Mouse (Mus musculus) midbrain, embryonic 13.5 days (tissue): ENCODE measurements around the gene Dhx16. TPM values are rescaled to one million over a fixed set of nuclear protein-coding genes. Genes with fewer than 3 reads are reported as not detected.

Experiments used
- ATAC-seq: fragments of 200-750 bp; cut with Nextera tagmentation; 2 replicates; pipeline ENCODE4 v1.8.0; 2017; ENCODE audit warnings: mild to moderate bottlenecking, moderate TSS enrichment, moderate library complexity
- H3K27ac ChIP-seq: fragments of 300-500 bp; sonication (generic); 2 replicates; pipeline ENCODE4 v1.5.1; 2015; ENCODE audit warnings: inconsistent platforms, mild to moderate bottlenecking, moderate library complexity
- H3K27me3 ChIP-seq: fragments of 300-500 bp; sonication (generic); 2 replicates; pipeline ENCODE4 v1.6.1; 2015; ENCODE audit warnings: mild to moderate bottlenecking, inconsistent platforms
- H3K36me3 ChIP-seq: fragments of 300-500 bp; sonication (generic); 2 replicates; pipeline ENCODE4 v1.6.1; 2015; ENCODE audit warnings: mild to moderate bottlenecking, inconsistent platforms
- H3K4me1 ChIP-seq: fragments of 300-500 bp; sonication (generic); replicated peaks from 2 replicates; pipeline ENCODE4 v1.6.1; 2015; ENCODE audit warnings: inconsistent platforms
- H3K4me2 ChIP-seq: fragments of 300-500 bp; sonication (generic); replicated peaks from 2 replicates; pipeline ENCODE4 v1.6.1; 2015; ENCODE audit warnings: moderate library complexity, mild to moderate bottlenecking, inconsistent platforms
- H3K4me3 ChIP-seq: fragments of 300-500 bp; sonication (generic); replicated peaks from 2 replicates; pipeline ENCODE4 v1.5.1; 2015; ENCODE audit warnings: mild to moderate bottlenecking, inconsistent platforms
- H3K9ac ChIP-seq: fragments of 300-500 bp; sonication (generic); replicated peaks from 2 replicates; pipeline ENCODE4 v1.6.1; 2015; ENCODE audit warnings: mild to moderate bottlenecking, inconsistent platforms
- H3K9me3 ChIP-seq: fragments of 300-500 bp; sonication (generic); 2 replicates; pipeline ENCODE4 v1.6.1; 2016; ENCODE audit warnings: mild to moderate bottlenecking, inconsistent platforms
- WGBS: fragments of 180-500 bp; shearing (Covaris S2); methylation state at CpG from one replicate; pipeline ENCODE4 v1.1.7; 2015; 5-methylcytosine and 5-hydroxymethylcytosine counted together
- polyA plus RNA-seq: library from polyadenylated mRNA; unstranded; fragments of >200 nt; fragmentation: Nextera tagmentation; extraction: Ambion mirVana; gene quantifications from 2 replicates; pipeline ENCODE4 v1.2.1, GENCODE M21; 2015

The Dhx16 gene
- 34.3 and 37.3 TPM in 2 replicates for polyA plus RNA-seq

DNA sequence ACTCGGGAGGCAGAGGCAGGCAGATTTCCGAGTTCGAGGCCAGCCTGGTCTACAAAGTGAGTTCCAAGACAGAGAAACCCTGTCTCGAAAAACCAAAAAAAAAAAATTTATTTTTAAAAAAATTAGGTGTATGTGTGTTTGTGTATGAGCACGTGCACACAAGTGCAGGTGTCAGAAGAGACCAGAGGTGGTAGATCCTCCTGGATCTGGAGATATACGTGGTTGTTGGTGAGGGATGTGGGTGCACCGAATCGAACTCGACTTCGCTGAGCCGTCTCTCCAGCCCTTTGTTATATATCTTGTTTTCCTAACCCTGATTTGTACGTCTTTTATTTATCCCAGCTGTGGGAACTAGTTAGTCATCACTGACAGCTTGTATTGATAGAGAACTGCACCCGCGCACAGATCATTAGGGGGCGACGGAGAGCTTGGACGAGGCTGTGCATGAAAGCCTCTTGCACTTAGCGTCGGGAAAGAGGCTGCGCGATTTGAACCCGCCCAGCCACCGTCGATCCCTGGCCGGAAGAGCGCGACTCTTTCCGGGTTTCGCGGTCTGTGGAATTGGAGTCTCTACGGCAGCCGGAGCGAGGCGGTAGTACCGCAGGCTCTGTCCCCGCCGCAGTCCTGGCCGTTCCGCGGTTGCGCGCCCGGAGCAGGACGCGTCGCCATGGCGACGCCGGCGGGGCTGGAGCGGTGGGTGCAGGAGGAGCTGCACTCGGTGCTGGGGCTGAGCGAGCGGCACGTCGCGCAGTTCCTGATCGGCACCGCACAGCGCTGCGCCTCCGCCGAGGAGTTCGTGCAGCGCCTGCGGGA lies at the start of gene Dhx16:
Dhx16 (plus strand) TSS at position 575 of the 813 bp plus-strand sequence.
- WGBS: 5% methylated on average over 66 of the region's 66 CpGs
- peak; percentile 94 for ATAC-seq
- Histone ChIP-seq H3K9ac (peak within 1 kb of the TSS; percentile 95), H3K27ac (peak within 1 kb of the TSS; percentile 77), H3K27me3 (no peaks in the 10 kb centered on the region), H3K4me3 (peak within 1 kb of the TSS; percentile 95), H3K9me3 (no peaks in the 10 kb centered on the region), H3K4me2 (peak within 1 kb of the TSS; percentile 90), H3K4me1 (peaks cover 18% of the 10 kb centered on the region), H3K36me3 (peaks cover 50% of the 10 kb centered on the region)

DNA sequence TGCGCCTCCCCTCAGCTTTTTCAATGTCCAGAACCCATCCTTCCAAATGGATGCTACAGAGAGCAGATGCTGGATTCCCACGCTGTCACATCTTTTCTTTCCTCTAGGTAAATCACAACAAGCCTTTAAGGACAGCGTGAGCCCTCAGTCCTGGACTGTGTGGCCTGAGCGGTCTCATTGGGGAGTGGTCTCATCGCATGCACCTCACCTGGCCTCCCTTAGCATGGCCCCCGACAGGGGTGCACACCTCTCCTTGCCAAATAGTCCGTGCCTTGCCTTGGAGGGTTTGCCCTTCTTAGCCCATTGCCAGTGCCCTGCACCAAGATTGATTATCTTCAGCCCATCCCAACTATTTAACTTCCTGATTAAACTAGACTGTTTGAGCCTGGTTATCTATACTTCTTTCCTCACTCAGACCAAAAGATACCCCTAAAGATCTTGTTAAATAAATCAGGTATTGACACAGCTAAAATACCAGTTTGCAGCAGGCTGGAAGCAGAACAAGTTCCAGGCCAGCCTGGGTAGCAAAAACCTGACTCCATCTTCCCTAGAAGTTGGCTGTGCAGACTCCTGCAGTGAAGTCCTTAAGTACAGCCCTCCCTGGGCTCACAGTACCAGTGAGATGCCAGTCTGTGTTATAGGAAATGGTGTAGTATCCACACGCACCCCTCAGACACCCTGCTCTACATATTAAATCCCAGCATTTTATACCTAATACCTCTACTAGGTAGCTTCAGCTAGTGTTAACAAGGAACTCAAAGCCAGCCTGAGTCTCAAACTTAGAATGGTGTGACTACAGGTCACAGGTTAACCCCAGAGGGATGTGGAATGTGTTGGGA lies 47.0 kb upstream of the Dhx16 start:
- WGBS: 69% methylated on average over 8 of the region's 8 CpGs
- Histone ChIP-seq H3K4me3 (no peak overlapping the region), H3K4me2 (no peak overlapping the region), H3K9me3 (no peaks in the 10 kb centered on the region), H3K27me3 (no peaks in the 10 kb centered on the region), H3K27ac (peak overlapping the region; percentile 15; the same call in 1 of the 2 replicates), H3K4me1 (peaks cover 42% of the 10 kb centered on the region), H3K9ac (no peak overlapping the region), H3K36me3 (peaks cover 58% of the 10 kb centered on the region)
- no peak for ATAC-seq

DNA sequence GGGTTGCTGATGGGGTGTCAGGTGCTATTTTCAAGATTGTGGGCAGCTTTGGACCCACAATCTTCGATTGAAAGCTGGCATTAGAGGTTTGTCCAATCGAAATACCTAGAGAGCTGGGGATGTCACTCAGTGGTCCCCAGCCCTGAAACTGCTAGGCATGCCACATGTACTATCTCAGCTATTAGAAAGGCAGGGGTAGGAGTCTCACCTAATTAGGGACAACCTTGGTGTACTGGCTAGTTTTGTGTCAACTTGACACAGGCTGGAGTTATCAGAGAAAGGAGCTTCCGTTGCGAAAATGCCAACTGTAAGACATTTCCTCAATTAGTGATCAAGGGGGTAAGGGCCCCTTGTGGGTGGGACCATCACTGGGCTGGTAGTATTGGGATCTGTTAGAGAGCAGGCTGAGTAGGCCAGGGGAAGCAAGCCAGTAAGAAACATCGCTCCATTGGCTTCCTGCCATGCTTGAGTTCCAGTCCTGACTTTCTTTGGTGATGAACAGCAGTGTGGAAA lies 46.3 kb upstream of the Dhx16 start:
- H3K4me2 ChIP-seq: no peak overlapping the region
- 0 out of 2 replicates have a peak overlapping the region, but pooled peaks have one; percentile 3 for H3K4me3 ChIP-seq
- peaks cover 42% of the 10 kb centered on the region for H3K4me1 ChIP-seq
- 32% methylated on average over 5 of the region's 5 CpGs for WGBS
- no peak overlapping the region for H3K9ac ChIP-seq
- H3K27me3 ChIP-seq: no peaks in the 10 kb centered on the region
- 0 out of 2 replicates have a peak overlapping the region, but pooled peaks have one; percentile 16 for H3K27ac ChIP-seq
- no peaks in the 10 kb centered on the region for H3K9me3 ChIP-seq
- peaks cover 51% of the 10 kb centered on the region for H3K36me3 ChIP-seq
- ATAC-seq: no peak

DNA sequence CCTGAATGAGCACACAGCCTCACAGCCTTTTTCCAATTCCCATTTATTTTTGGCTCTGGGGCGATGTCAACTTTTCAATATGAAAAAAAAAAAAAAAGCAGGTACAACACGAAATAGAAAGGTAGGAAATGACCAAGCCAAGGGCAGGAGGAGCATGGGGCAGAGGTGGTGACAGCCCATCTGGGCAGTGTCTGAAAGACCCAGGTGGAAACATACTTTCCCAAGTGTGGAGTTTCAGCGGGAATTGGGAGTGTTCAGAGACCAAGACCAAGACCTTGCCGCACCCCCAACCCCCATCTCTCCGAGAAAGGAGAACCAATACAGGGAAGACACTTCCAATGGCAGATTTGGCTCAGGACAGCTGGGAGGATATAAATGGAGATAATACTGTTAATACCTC lies 45.7 kb upstream of the Dhx16 start:
- H3K4me3 ChIP-seq: peak overlapping the region; percentile 22
- peaks cover 47% of the 10 kb centered on the region for H3K4me1 ChIP-seq
- 0 out of 2 replicates have a peak overlapping the region, but pooled peaks have one; percentile 32 for H3K27ac ChIP-seq

DNA sequence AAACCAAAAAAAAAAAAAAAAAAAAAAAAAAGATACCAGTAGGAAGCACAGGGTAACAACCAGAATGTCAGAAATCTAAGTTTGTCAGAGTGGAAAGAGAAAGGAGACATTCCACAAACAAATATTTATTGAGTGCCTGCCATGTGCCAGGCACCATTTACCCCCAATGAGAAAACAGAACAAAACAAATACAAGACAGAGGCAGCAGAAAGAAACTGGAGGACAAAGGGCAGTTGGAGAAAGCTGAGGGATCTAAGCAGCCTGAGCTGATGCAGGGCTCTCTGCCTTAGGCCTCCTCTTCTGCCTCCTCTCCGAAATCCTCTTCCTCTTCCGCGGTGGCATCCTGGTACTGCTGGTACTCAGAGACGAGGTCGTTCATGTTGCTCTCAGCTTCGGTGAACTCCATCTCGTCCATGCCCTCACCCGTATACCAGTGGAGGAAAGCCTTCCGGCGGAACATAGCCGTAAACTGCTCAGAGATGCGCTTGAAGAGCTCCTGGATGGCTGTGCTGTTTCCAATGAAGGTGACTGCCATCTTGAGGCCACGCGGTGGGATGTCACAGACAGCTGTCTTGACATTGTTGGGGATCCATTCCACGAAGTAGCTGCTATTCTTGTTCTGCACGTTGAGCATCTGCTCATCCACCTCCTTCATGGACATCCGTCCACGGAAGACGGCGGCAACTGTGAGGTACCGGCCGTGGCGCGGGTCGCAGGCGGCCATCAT lies 44.8 kb upstream of the Dhx16 start:
- peak overlapping the region; percentile 25; the same call in 1 of the 2 replicates for H3K27ac ChIP-seq
- H3K9me3 ChIP-seq: no peaks in the 10 kb centered on the region
- 79% methylated on average over 26 of the region's 26 CpGs for WGBS

More for the DNA sequence above, 45.7 kb upstream of the Dhx16 start:
- ATAC-seq: no peak
- no peaks in the 10 kb centered on the region for H3K9me3 ChIP-seq
- 64% methylated on average over 5 of the region's 5 CpGs for WGBS
- peak overlapping the region; percentile 55 for H3K9ac ChIP-seq
- peak overlapping the region; percentile 86 for H3K4me2 ChIP-seq
- no peaks in the 10 kb centered on the region for H3K27me3 ChIP-seq
- peaks cover 51% of the 10 kb centered on the region for H3K36me3 ChIP-seq

DNA sequence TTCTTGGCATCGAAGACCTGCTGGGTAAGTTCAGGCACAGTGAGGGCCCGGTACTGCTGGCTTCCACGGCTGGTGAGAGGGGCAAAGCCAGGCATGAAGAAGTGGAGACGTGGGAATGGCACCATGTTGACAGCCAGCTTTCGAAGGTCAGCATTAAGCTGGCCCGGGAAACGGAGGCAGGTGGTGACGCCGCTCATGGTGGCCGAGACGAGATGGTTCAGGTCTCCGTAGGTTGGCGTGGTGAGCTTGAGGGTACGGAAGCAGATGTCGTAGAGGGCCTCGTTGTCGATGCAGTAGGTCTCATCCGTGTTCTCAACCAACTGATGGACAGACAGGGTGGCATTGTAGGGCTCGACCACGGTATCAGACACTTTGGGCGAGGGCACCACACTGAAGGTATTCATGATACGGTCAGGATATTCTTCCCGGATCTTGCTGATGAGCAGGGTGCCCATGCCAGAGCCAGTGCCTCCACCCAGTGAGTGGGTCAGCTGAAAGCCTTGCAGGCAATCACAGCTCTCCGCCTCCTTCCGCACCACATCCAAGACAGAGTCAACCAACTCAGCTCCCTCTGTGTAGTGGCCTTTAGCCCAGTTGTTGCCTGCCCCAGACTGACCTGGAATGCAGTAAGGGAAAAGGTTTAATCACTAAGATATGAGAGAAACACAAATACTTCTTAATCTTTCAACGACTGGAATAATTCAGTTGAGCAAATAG lies 44.0 kb upstream of the Dhx16 start:
- Histone ChIP-seq H3K36me3 (peaks cover 48% of the 10 kb centered on the region), H3K9me3 (no peaks in the 10 kb centered on the region), H3K4me2 (peak overlapping the region; percentile 86), H3K27ac (peak overlapping the region; percentile 41; the same call in 1 of the 2 replicates), H3K27me3 (no peaks in the 10 kb centered on the region), H3K4me3 (peak overlapping the region; percentile 94), H3K9ac (peak overlapping the region; percentile 99), H3K4me1 (peaks cover 51% of the 10 kb centered on the region)
- no peak for ATAC-seq
- 76% methylated on average over 26 of the region's 26 CpGs for WGBS

More for the DNA sequence above, 44.8 kb upstream of the Dhx16 start:
- peak overlapping the region; percentile 86 for H3K4me2 ChIP-seq
- H3K4me1 ChIP-seq: peaks cover 50% of the 10 kb centered on the region
- H3K9ac ChIP-seq: peak overlapping the region; percentile 99
- no peak for ATAC-seq
- peaks cover 51% of the 10 kb centered on the region for H3K36me3 ChIP-seq
- peak overlapping the region; percentile 94 for H3K4me3 ChIP-seq
- H3K27me3 ChIP-seq: no peaks in the 10 kb centered on the region

DNA sequence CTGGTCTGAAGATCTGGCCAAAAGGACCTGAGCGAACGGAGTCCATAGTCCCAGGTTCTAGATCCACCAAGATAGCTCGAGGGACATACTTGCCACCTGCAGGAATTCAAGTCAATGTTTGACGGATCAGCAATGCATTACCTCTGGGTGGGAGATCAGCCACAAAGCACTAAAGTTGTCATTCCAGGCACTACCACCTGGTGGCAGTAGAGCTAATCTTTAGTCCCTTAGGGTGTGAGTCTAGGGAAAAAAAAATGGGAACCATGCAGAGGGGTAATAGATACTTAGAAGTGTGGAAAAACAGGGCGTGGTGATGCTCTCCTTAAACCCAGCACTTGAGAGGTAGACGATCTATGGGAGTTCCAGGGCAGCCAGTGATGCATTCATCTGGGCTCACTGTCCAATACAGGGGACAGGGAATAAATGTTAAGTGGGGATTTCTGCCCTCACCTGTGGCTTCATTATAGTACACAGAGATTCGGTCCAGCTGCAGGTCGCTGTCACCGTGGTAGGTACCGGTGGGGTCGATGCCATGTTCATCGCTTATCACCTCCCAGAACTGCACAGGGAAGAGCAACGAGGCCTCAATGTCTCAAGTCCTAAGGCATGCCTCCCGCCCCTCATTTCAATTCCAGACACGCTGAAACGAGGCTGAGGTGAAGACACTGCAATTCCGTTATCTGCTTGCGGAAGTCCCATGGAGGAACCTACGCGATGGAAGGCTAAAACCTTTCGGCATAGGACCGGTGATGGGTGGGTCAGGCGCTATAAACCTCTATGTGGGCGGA lies 43.2 kb upstream of the Dhx16 start:
- peak; percentile 4; the same call in 1 of the 2 replicates for ATAC-seq
- Histone ChIP-seq H3K27me3 (no peaks in the 10 kb centered on the region), H3K9me3 (no peaks in the 10 kb centered on the region), H3K4me1 (peaks cover 51% of the 10 kb centered on the region), H3K27ac (peak overlapping the region; percentile 99), H3K9ac (peak overlapping the region; percentile 99), H3K4me2 (peak overlapping the region; percentile 86), H3K36me3 (peaks cover 41% of the 10 kb centered on the region), H3K4me3 (peak overlapping the region; percentile 94)
- WGBS: 7% methylated on average over 24 of the region's 24 CpGs

DNA sequence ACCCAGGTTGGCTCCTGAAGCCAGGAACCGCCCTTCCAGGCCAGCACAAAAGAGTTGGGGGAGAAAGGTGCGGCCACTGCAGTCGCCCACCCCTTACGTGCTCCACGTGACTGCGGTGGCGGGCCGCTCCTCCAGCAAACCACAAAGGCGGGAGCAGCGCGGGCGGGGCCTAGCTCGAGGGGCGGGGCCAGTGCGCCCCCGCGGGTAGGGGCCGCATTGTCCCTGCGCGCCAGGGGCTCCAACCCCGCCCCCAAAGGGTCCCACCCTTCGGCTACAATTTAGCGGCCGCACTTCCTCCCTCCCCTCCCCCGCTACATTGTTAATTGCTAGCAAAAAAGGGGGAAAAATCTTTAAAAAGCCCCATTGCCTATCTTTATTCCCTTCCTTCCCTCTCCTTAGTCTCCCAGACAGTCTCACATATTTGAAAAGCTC lies 42.6 kb upstream of the Dhx16 start:
- no peaks in the 10 kb centered on the region for H3K27me3 ChIP-seq
- peak overlapping the region; percentile 86 for H3K4me2 ChIP-seq
- peak overlapping the region; percentile 99 for H3K27ac ChIP-seq
- WGBS: 1% methylated on average over 25 of the region's 25 CpGs
- H3K9me3 ChIP-seq: no peaks in the 10 kb centered on the region
- peaks cover 41% of the 10 kb centered on the region for H3K36me3 ChIP-seq
- peaks cover 54% of the 10 kb centered on the region for H3K4me1 ChIP-seq
- peak; percentile 7 for ATAC-seq
- H3K9ac ChIP-seq: peak overlapping the region; percentile 99
- H3K4me3 ChIP-seq: peak overlapping the region; percentile 94

DNA sequence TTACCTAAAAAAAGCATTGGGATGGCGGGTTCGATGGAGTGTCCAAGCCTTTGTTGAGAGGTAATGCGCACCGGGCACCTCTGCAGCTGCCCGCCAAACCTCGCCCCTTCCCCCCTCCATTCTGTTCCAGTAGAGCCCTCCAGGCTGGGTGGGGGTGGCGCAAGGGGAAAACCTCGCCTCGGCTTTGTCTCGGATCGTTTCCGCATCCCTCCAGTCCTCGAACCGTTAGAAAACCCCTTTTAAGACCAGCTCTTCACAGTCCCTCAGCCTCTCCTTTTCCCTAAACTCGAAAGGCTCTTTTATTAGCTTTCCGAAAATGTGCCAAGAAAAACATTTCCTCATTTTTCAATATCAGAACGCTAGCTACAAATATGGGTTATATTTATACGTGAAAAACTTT lies 42.1 kb upstream of the Dhx16 start:
- Histone ChIP-seq H3K9me3 (no peaks in the 10 kb centered on the region), H3K4me2 (peak overlapping the region; percentile 86), H3K27me3 (no peaks in the 10 kb centered on the region), H3K4me1 (peaks cover 59% of the 10 kb centered on the region), H3K4me3 (peak overlapping the region; percentile 94), H3K36me3 (peaks cover 41% of the 10 kb centered on the region), H3K9ac (peak overlapping the region; percentile 99), H3K27ac (peak overlapping the region; percentile 99)
- ATAC-seq: no peak
- WGBS: 0% methylated on average over 18 of the region's 18 CpGs

DNA sequence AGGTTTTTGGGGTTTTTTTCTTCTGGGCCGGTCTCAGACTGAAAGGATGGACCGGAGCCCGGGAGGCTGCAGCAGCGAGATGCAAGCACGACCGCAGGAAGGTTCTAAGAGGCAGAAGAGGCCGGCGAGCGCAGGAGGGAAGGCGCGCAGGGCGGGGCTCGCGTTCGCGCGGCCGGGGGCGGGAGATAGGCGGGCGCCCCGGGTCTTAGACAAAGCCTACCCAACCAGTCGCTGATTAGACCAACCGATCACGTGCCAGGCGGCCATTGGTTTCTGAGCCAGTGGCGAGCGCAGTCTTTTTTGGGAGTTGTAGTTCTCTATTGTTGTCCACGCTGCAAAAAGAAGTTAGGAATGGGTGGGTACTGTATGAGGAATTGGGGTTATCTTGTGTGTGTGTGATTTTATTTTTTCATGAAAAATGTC lies 41.5 kb upstream of the Dhx16 start, which contains the start of gene Tubb5:
Tubb5 (minus strand) TSS at position 185 of the 423 bp plus-strand sequence.
- H3K4me1 ChIP-seq: peaks cover 63% of the 10 kb centered on the region
- H3K9ac ChIP-seq: peak within 1 kb of the TSS; percentile 99
- H3K27ac ChIP-seq: peak within 1 kb of the TSS; percentile 99
- peak within 1 kb of the TSS; percentile 86 for H3K4me2 ChIP-seq
- WGBS: under 1% methylated on average over 29 of the region's 29 CpGs
- H3K36me3 ChIP-seq: peaks cover 37% of the 10 kb centered on the region
- ATAC-seq: peak; percentile 76
- H3K9me3 ChIP-seq: no peaks in the 10 kb centered on the region
- H3K4me3 ChIP-seq: peak within 1 kb of the TSS; percentile 94
- H3K27me3 ChIP-seq: no peaks in the 10 kb centered on the region
